Mouse (Mus musculus) E14TG2a.4 (cell line): ENCODE measurements around the gene Gm49450.

Experiments
- CTCF ChIP-seq: conservative IDR thresholded peaks from 2 replicates; pipeline ENCODE4 v1.5.1; 2014; ENCODE audit warnings: low read length
- NANOG ChIP-seq: IDR thresholded peaks from 2 replicates; pipeline ENCODE4 v1.6.1; 2014; ENCODE audit warnings: borderline replicate concordance, low read length, mixed read lengths
- POU5F1 ChIP-seq: IDR thresholded peaks from 2 replicates; pipeline ENCODE4 v1.6.1; 2014; ENCODE audit warnings: low read length, borderline replicate concordance

GRCm38 (mm10) chr15:98914903-98915302, 38.4 kb downstream of the Gm49450 start:
- TF ChIP-seq CTCF (no peak), NANOG (no peak), POU5F1 (no peak)
